Mouse (Mus musculus): ENCODE measurements at regions not wholly inside any gene's neighbourhood (a gene's known extent, or its start where the extent isn't known, plus 50 kb on each side); places are given as distances from the start of the nearest gene placed in this dataset.

GRCm38 (mm10) chr1:47058149-47058548 lies 165.5 kb upstream of the Slc39a10 start:
- TF ChIP-seq CTCF (IDR thresholded peaks at IDR 0.05; ENCODE audit: low read depth) (no peak), EP300 (IDR thresholded peaks at IDR 0.05; ENCODE audit: low read depth) (no peak)
